Mouse (Mus musculus): Measurements from ENCODE around the gene Rdh11.

- no peak for TF ChIP-seq POLR2A (IDR thresholded peaks at IDR 0.05; ENCODE audit: control insufficient read depth, extremely low read depth, insufficient read depth, low read length, poor library complexity)
- TF ChIP-seq CTCF (IDR thresholded peaks at IDR 0.05; ENCODE audit: borderline replicate concordance, control insufficient read depth, extremely low read depth, insufficient read depth, low read length, poor library complexity): no peak
Measured at GRCm38 (mm10) chr12:79235485-79236080, 43.5 kb upstream of the Rdh11 start.

Measured in thymus, adult 2 months (tissue).